12 mouse cellular contexts compared by ENCODE assay signal in the genomic region with DNA sequence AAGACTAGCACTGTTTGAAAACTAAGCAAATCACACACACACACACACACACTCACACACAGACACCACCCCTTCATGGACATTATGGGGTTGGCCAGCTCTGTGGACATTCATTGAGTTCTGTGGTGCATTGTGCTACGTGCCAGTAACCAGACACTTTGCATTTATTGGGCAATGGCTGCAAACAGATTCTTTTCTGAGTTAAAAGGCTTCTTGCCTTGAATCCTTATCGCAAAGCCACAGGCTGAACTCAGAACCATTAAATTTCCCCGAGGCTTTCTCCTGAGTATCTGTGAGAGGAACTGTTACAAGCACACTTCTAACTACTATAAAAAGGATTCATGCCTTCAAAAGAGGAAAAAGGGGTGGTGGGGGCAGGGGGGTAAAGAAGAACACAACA. TPM values are rescaled to one million over a fixed set of nuclear protein-coding genes. Genes with fewer than 3 reads are reported as not detected.
A peak's percentile ranks its signal among the peaks of the same experiment; 100 is the strongest.
DNase-seq lines count a peak whose midpoint lies in the region; ATAC-seq and TF ChIP-seq lines count a peak whose summit lies in the region.
"Had no signal": no experiment of that assay in that cellular context is flagged by ENCODE, and none has a peak within 500 bp of the region (broad histone marks: within the 10 kb centered on the region; RNA-seq: fewer than 3 reads in every experiment).

No protein-coding gene starts in this region.

- no peaks in the 10 kb centered on the region for H3K36me3 ChIP-seq in lung, embryonic 14.5 days (ENCODE audit: insufficient read depth)

- peaks cover 11% of the 10 kb centered on the region; the same call in 1 of the 2 replicates for H3K4me1 ChIP-seq in lung, embryonic 14.5 days (ENCODE audit: insufficient read depth)
- H3K4me1 ChIP-seq in lung, adult 2 months (ENCODE audit: control insufficient read depth, insufficient read depth, low read length): no peaks in the 10 kb centered on the region; the same call in 1 of the 2 replicates

- H3K27ac ChIP-seq in gastrocnemius, adult 2 months: peak overlapping the region; percentile 95
- no peak overlapping the region for H3K27ac ChIP-seq in lung, embryonic 14.5 days (ENCODE audit: low read depth)

- no peaks in the 10 kb centered on the region for H3K9me3 ChIP-seq in lung, embryonic 14.5 days (ENCODE audit: low read depth, low read length)

- intact Hi-C loops in gastrocnemius, adult 2 months (cut with DNase I): no loop called here

- no peak for ATAC-seq in lung, embryonic 14.5 days (ENCODE audit: insufficient read depth)
- peak; percentile 11; the same call in 1 of the 2 replicates for ATAC-seq in megakaryocyte, adult 5-6 weeks (ENCODE audit: poor library complexity, severe bottlenecking)

- H3K9ac ChIP-seq in lung, embryonic 14.5 days: no peak overlapping the region

- TF ChIP-seq CTCF in gastrocnemius, adult 2 months (IDR thresholded peaks at IDR 0.05): no peak
- no peak for TF ChIP-seq CTCF in lung, embryonic 14.5 days (IDR thresholded peaks at IDR 0.05; ENCODE audit: low read depth)
- no peak for TF ChIP-seq CTCF in lung, adult 2 months (IDR thresholded peaks at IDR 0.05; ENCODE audit: insufficient read depth, low read length)

- TF ChIP-seq POLR2A in lung, adult 2 months (IDR thresholded peaks at IDR 0.05; ENCODE audit: borderline replicate concordance, extremely low read depth, low read depth, low read length): no peak

- no peak for DNase-seq in gastrocnemius, adult 2 months
- DNase-seq in gastrocnemius, postnatal 25 days: no peak
- DNase-seq in lung, embryonic 14.5 days: peak; percentile 32
- no peak for DNase-seq in lung, adult 2 months
- peak; percentile 34 for DNase-seq in c-Kit-positive CD71-positive TER-119-positive erythroid progenitor cells, embryonic 14.5 days (ENCODE audit: low spot score)
- no peak for DNase-seq in kidney, postnatal 36 days
- DNase-seq in cerebellum, adult 11-12 months: no peak
- DNase-seq: cerebellum, adult 9-10 months; kidney, adult 2 months; right cerebral cortex, postnatal 14 days had no signal

- no peak overlapping the region; the same call in 1 of the 2 replicates for H3K4me3 ChIP-seq in gastrocnemius, adult 2 months
- no peak overlapping the region for H3K4me3 ChIP-seq in lung, embryonic 14.5 days (ENCODE audit: low read depth, low read length)
- H3K4me3 ChIP-seq in lung, adult 2 months (replicated peaks; ENCODE audit: extremely low read depth, low read depth, low read length): no peak overlapping the region
- H3K4me3 ChIP-seq: myocyte had no signal

- no peaks in the 10 kb centered on the region for H3K27me3 ChIP-seq in lung, embryonic 14.5 days (ENCODE audit: insufficient read depth, low read length)

- H3K4me2 ChIP-seq in lung, embryonic 14.5 days: no peak overlapping the region; the same call in 1 of the 2 replicates

- 41% methylated on average over 3 of the region's 3 CpGs for WGBS in lung, embryonic 14.5 days
- 50% methylated on average over 3 of the region's 3 CpGs for WGBS in lung, adult 2 months

RNA-seq across cellular contexts. Expression of a gene that starts 5.1 kb away (rescaled TPM):
- 10 to 100 TPM; 39.3 to 41.2 TPM for total RNA-seq in gastrocnemius, adult 2 months (2021)
- total RNA-seq in gastrocnemius, postnatal 25 days (2021): 10 to 100 TPM; 28.6 to 29.0 TPM
- 74.3 and 74.9 TPM in 2 replicates for polyA plus RNA-seq in lung, embryonic 14.5 days (2014; fragmentation: Nextera tagmentation; extraction: Ambion mirVana)
- polyA plus RNA-seq in lung, adult 2 months (2012; rRNA removed): 74.5 and 79.3 TPM in 2 replicates
- 65.5 and 71.0 TPM in 2 replicates for total RNA-seq in megakaryocyte, adult 5-6 weeks (2015)
- 159 and 166 TPM in 2 replicates for total RNA-seq in megakaryocyte, adult 5-6 weeks (2017)

Comparison
In these comparisons a context has a peak if more than half of its experiments do, and no peak if none do; other contexts are left out.
1. DNase-seq: peak in lung, embryonic 14.5 days (single experiment) and c-Kit-positive CD71-positive TER-119-positive erythroid progenitor cells, embryonic 14.5 days (single experiment); none in gastrocnemius, adult 2 months (single experiment), gastrocnemius, postnatal 25 days (single experiment), lung, adult 2 months (single experiment), kidney, postnatal 36 days (0 of 2) and cerebellum, adult 11-12 months (single experiment).